Mouse (Mus musculus) lung, adult 2 months (tissue): ENCODE measurements around the gene Rac3.

ENCODE experiments used
- CTCF ChIP-seq: fragments of 200-500 bp; IDR thresholded peaks from 2 replicates; pipeline ENCODE4 v1.5.1; 2011; ENCODE audit warnings: mild to moderate bottlenecking, low read length, control low read depth; ENCODE audit not compliant: insufficient read depth
- POLR2A ChIP-seq: fragments of 200-500 bp; IDR thresholded peaks from 2 replicates; pipeline ENCODE4 v1.6.1; 2011; ENCODE audit warnings: low read depth, mild to moderate bottlenecking, control low read depth, low read length, borderline replicate concordance; ENCODE audit errors: extremely low read depth

DNA sequence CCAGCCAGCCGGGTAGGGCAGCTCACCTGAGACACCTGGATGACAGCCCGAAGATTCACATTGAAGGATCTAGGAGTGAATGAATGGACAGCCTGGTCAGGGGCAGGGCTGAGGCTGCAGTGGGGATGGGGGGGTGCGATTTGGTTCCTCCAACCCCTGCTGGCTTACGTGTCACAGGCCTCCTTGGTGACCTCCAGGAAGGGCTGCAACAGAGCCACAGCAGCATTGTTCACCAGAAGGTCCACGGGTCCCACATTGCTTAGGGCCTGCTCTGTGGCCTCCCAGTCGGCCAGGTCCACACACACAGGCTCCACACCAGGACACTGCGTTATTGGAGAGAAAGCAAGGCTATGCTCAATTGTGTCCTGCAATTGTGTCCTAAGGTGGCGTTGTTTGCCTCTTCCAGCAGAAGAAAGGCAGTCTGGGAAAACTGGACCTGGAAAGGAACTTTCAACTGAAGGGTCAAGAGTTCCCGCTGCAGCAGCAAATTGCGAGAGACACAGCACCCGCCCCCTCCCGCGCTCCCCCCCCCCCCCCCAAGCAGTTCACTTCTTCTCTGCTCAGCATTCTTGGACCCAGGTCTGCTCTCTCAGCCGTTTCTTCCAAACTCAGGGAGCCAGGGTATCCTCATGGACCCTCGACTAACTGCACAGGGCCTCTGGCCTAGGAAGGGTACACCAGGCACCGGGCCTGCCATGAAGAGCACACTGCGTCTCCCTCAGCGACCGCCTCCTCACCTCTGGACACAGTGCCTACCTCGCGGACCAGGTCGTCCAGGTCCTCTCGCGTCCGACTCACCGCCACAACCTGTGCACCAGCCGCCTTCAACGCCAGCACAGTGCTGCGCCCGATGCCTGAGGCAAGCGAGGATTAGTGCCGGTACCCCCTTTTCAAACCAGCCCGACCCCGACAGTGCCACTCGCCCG, 5.2 kb downstream of the Rac3 start:
- TF ChIP-seq CTCF (no peak), POLR2A (peak; percentile 44; the same call in 1 of the 2 replicates)
